Comparison of ENCODE assay signal across 29 mouse cellular contexts in the genomic region with DNA sequence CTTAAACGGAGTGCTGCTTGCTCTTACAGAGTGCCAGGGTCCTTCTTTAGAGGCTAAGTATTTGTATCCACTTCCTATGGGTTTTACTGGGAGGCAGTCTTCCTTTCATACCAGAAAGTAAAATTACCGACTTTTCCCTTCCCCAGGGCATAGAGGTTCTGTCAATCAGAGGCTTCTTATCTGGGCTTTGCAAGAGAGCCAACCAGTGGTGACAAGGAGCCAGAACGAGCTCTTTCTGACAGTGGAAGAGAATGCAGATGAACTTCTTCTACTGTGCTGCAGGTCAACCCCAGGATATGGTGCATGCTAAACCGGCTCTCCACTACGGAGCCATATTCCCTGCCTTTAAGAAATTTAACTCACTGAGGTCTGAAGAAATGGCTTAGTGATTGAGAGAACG. TPM values are rescaled to one million over a fixed set of nuclear protein-coding genes. Genes with fewer than 3 reads are reported as not detected.
DNase-seq lines count a peak whose midpoint lies in the region; ATAC-seq and TF ChIP-seq lines count a peak whose summit lies in the region.
"Had no signal": no experiment of that assay in that cellular context is flagged by ENCODE, and none has a peak within 500 bp of the region (broad histone marks: within the 10 kb centered on the region; RNA-seq: fewer than 3 reads in every experiment).

No protein-coding gene starts in this region.

- H3K4me2 ChIP-seq in liver, embryonic 11.5 days: no peak overlapping the region
- H3K4me2 ChIP-seq: embryonic facial prominence, embryonic 13.5 days; embryonic facial prominence, embryonic 15.5 days; forebrain, embryonic 13.5 days; forebrain, embryonic 15.5 days had no signal

- no peak for TF ChIP-seq POLR2A in MEL (IDR thresholded peaks at IDR 0.05; ENCODE audit: control insufficient read depth in 1 of 2, insufficient read depth in 1 of 2, low read depth in 1 of 2, low read length in 2 of 2, poor library complexity in 1 of 2)

- ATAC-seq in liver, embryonic 11.5 days (replicated peaks; ENCODE audit: low FRiP score): 0 out of 2 replicates have a peak, but pooled peaks have one; percentile 37
- ATAC-seq in megakaryocyte-erythroid progenitor cell, adult 5-6 weeks (replicated peaks; ENCODE audit: low FRiP score, low TSS enrichment, poor library complexity, severe bottlenecking): peak; percentile 52; the same call in 1 of the 2 replicates
- ATAC-seq: activated CD4-positive, CD25-positive, alpha-beta regulatory T cell, adult 4 months; CD4-positive, CD25-positive, alpha-beta regulatory T cell, adult 4 months; forebrain, embryonic 13.5 days; forebrain, embryonic 15.5 days; forebrain, postnatal 0 days; Patski had no signal

- TF ChIP-seq EP300 in MEL (IDR thresholded peaks at IDR 0.05; ENCODE audit: low read depth in 1 of 2, low read length in 2 of 2): no peak

- no peaks in the 10 kb centered on the region for H3K27me3 ChIP-seq in liver, embryonic 11.5 days (replicated peaks; ENCODE audit: control insufficient read depth, insufficient read depth, low read length)
- H3K27me3 ChIP-seq in MEL (ENCODE audit: control insufficient read depth in 1 of 2, insufficient read depth in 2 of 2, low read length in 2 of 2): peaks cover 0 to 2% of the 10 kb centered on the region in 2 experiments; a peak in 2 of 4 replicates
- H3K27me3 ChIP-seq: CH12.LX; embryonic facial prominence, embryonic 13.5 days; embryonic facial prominence, embryonic 15.5 days; forebrain, embryonic 13.5 days; forebrain, embryonic 15.5 days; Patski had no signal

- no peak overlapping the region for H3K27ac ChIP-seq in liver, embryonic 11.5 days (ENCODE audit: low read depth, low read length)
- H3K27ac ChIP-seq in MEL (ENCODE audit: control insufficient read depth, low read depth, low read length): no peak overlapping the region
- H3K27ac ChIP-seq: embryonic facial prominence, embryonic 13.5 days; embryonic facial prominence, embryonic 15.5 days; forebrain, embryonic 10.5 days; forebrain, embryonic 13.5 days; forebrain, embryonic 15.5 days had no signal

- DNase-seq in liver, embryonic 11.5 days (ENCODE audit: low spot score): no peak
- DNase-seq in liver (no peak), MEL (ENCODE audit: low read depth, low spot score) (peak; percentile 48), adipocyte (ENCODE audit: low spot score) (peak; percentile 17)
- no peak for DNase-seq in right cerebral cortex, adult 2 months (ENCODE audit: low spot score in 2 of 2)
- DNase-seq in adrenal gland, postnatal 10 days: no peak
- DNase-seq: adrenal gland, adult 8-10 months; adrenal gland, postnatal 25 days; B cell, adult 2 months; cerebellum, adult 11 months; cerebellum, adult 18-20 months; cerebellum, adult 8-10 months; cerebellum, adult 9-11 months; cerebellum, postnatal 14 days; cerebellum, postnatal 36 days; embryo, embryonic 11 days; forebrain, postnatal 0 days had no signal

- no peak for TF ChIP-seq CTCF in MEL (IDR thresholded peaks at IDR 0.05 in 2 of 3, conservative IDR thresholded peaks at IDR 0.05 in 1 of 3; ENCODE audit: control insufficient read depth in 1 of 3, insufficient read depth in 1 of 3, low read depth in 2 of 3, low read length in 3 of 3, poor library complexity in 1 of 3, severe bottlenecking in 1 of 3)

- H3K36me3 ChIP-seq in liver, embryonic 11.5 days (ENCODE audit: control insufficient read depth, insufficient read depth, low read length): no peaks in the 10 kb centered on the region
- peaks cover 0 to 4% of the 10 kb centered on the region in 2 experiments; a peak in 1 of 4 replicates for H3K36me3 ChIP-seq in MEL (ENCODE audit: control insufficient read depth in 1 of 2, insufficient read depth in 2 of 2, low read length in 2 of 2)
- H3K36me3 ChIP-seq: embryonic facial prominence, embryonic 13.5 days; embryonic facial prominence, embryonic 15.5 days; forebrain, embryonic 10.5 days; forebrain, embryonic 15.5 days; G1E had no signal

- no peaks in the 10 kb centered on the region for H3K4me1 ChIP-seq in liver, embryonic 11.5 days (replicated peaks; ENCODE audit: control insufficient read depth, insufficient read depth, low read length)
- H3K4me1 ChIP-seq in MEL (ENCODE audit: control insufficient read depth in 1 of 2, insufficient read depth in 2 of 2, low read length in 2 of 2): peaks cover 0 to 14% of the 10 kb centered on the region in 2 experiments; a peak in 3 of 4 replicates
- H3K4me1 ChIP-seq: embryonic facial prominence, embryonic 15.5 days had no signal

- TF ChIP-seq RAD21 in MEL (IDR thresholded peaks at IDR 0.05; ENCODE audit: low read depth, low read length): no peak

- 47% methylated on average over 6 of the region's 6 CpGs for WGBS in liver, embryonic 11.5 days

- H3K9ac ChIP-seq in liver, embryonic 11.5 days (ENCODE audit: low read depth, low read length): no peak overlapping the region
- H3K9ac ChIP-seq in MEL (ENCODE audit: control insufficient read depth, low read depth, low read length, poor library complexity, severe bottlenecking): no peak overlapping the region
- H3K9ac ChIP-seq: embryonic facial prominence, embryonic 13.5 days; embryonic facial prominence, embryonic 15.5 days; forebrain, embryonic 13.5 days; forebrain, embryonic 15.5 days; forebrain, postnatal 0 days had no signal

- H3K79me2 ChIP-seq in MEL (ENCODE audit: control insufficient read depth, insufficient read depth, low read length, poor library complexity): no peaks in the 10 kb centered on the region; the same call in 1 of the 2 replicates

- no peaks in the 10 kb centered on the region for H3K9me3 ChIP-seq in liver, embryonic 11.5 days (ENCODE audit: control insufficient read depth, low read length)
- no peaks in the 10 kb centered on the region for H3K9me3 ChIP-seq in MEL (replicated peaks; ENCODE audit: insufficient read depth, low read length)
- H3K9me3 ChIP-seq: embryonic facial prominence, embryonic 13.5 days; embryonic facial prominence, embryonic 15.5 days; forebrain, embryonic 10.5 days; forebrain, embryonic 13.5 days; forebrain, embryonic 15.5 days; G1E had no signal

- H3K4me3 ChIP-seq in liver, embryonic 11.5 days (ENCODE audit: low read depth, low read length): no peak overlapping the region
- peak overlapping the region in 1 of 2 experiments; percentile 35; a peak in 1 of 4 replicates for H3K4me3 ChIP-seq in MEL (ENCODE audit: control insufficient read depth in 1 of 2, insufficient read depth in 1 of 2, low read depth in 2 of 2, low read length in 2 of 2)
- H3K4me3 ChIP-seq: embryonic facial prominence, embryonic 13.5 days; embryonic facial prominence, embryonic 15.5 days; erythroblast, embryonic 14.5 days; forebrain, embryonic 10.5 days; forebrain, embryonic 13.5 days; forebrain, embryonic 15.5 days had no signal

TF ChIP-seq in MEL, 35 proteins besides CTCF, POLR2A, EP300 and RAD21:
- TF ChIP-seq MEF2A (IDR thresholded peaks at IDR 0.05; ENCODE audit: extremely low read depth, insufficient replicate concordance, low read depth, low read length, poor library complexity, severe bottlenecking) (no peak), GATA1 (IDR thresholded peaks at IDR 0.05; ENCODE audit: low read depth, low read length) (peak; percentile 56)

RNA-seq across cellular contexts. Expression of gene Sirt5, which starts 4.8 kb away (rescaled TPM):
- 12.9 and 13.7 TPM in 2 replicates for polyA plus RNA-seq in liver, embryonic 11.5 days (2014; fragmentation: Nextera tagmentation; extraction: Ambion mirVana)
- total RNA-seq in MEL (2012; rRNA removed): 7.6 and 8.2 TPM in 2 replicates
- 10 to 100 TPM in 1 of 2 experiments, not detected in 1; 10.6 TPM for polyA plus RNA-seq in MEL (2012; ENCODE audit: insufficient read depth in 1 of 2, insufficient read length in 2 of 2, low read depth in 1 of 2, low replicate concordance in 2 of 2, missing spikeins in 1 of 2)
- total RNA-seq in megakaryocyte-erythroid progenitor cell, adult 5-6 weeks (2014; fragmentation: Nextera tagmentation): 4.3 and 12.8 TPM in 2 replicates
- total RNA-seq in megakaryocyte-erythroid progenitor cell, adult 5-6 weeks (2017): 5.8 and 6.2 TPM in 2 replicates
- 10 to 100 TPM; 24.9 to 34.0 TPM for total RNA-seq in adrenal gland, postnatal 10 days (2021)

RNA-seq across cellular contexts. Expression of gene Nol7, which starts 37.7 kb away (rescaled TPM):
- polyA plus RNA-seq in liver, embryonic 11.5 days (2014; fragmentation: Nextera tagmentation; extraction: Ambion mirVana): 221 and 223 TPM in 2 replicates
- 181 and 186 TPM in 2 replicates for total RNA-seq in MEL (2012; rRNA removed)
- 100 to 1,000 TPM; 157 to 253 TPM for polyA plus RNA-seq in MEL (2012; ENCODE audit: insufficient read depth in 1 of 2, insufficient read length in 2 of 2, low read depth in 1 of 2, low replicate concordance in 2 of 2, missing spikeins in 1 of 2)
- 182 and 212 TPM in 2 replicates for total RNA-seq in megakaryocyte-erythroid progenitor cell, adult 5-6 weeks (2014; fragmentation: Nextera tagmentation)
- total RNA-seq in megakaryocyte-erythroid progenitor cell, adult 5-6 weeks (2017): 282 and 379 TPM in 2 replicates
- 100 to 1,000 TPM; 109 to 122 TPM for total RNA-seq in adrenal gland, postnatal 10 days (2021)

RNA-seq across cellular contexts. Expression of gene Gfod1, which starts 56.6 kb away (rescaled TPM):
- 0.37 and 0.42 TPM in 2 replicates for polyA plus RNA-seq in liver, embryonic 11.5 days (2014; fragmentation: Nextera tagmentation; extraction: Ambion mirVana)
- 0.27 and 0.62 TPM in 2 replicates for total RNA-seq in MEL (2012; rRNA removed)
- under 1 TPM in 1 of 2 experiments, not detected in 1; 0.93 TPM for polyA plus RNA-seq in MEL (2012; ENCODE audit: insufficient read depth in 1 of 2, insufficient read length in 2 of 2, low read depth in 1 of 2, low replicate concordance in 2 of 2, missing spikeins in 1 of 2)
- total RNA-seq in megakaryocyte-erythroid progenitor cell, adult 5-6 weeks (2014; fragmentation: Nextera tagmentation): 1.2 and 1.6 TPM in 2 replicates
- 0.42 and 2.9 TPM in 2 replicates for total RNA-seq in megakaryocyte-erythroid progenitor cell, adult 5-6 weeks (2017)
- total RNA-seq in adrenal gland, postnatal 10 days (2021): 10 to 100 TPM; 10.1 to 11.7 TPM

Comparison
In these comparisons a context has a peak if more than half of its experiments do, and no peak if none do; other contexts are left out.
1. DNase-seq: peak in MEL (single experiment) and adipocyte (single experiment); none in liver, embryonic 11.5 days (single experiment), liver (single experiment), right cerebral cortex, adult 2 months (0 of 2) and adrenal gland, postnatal 10 days (single experiment).